10 mouse cellular contexts compared by ENCODE assay signal in the genomic region with DNA sequence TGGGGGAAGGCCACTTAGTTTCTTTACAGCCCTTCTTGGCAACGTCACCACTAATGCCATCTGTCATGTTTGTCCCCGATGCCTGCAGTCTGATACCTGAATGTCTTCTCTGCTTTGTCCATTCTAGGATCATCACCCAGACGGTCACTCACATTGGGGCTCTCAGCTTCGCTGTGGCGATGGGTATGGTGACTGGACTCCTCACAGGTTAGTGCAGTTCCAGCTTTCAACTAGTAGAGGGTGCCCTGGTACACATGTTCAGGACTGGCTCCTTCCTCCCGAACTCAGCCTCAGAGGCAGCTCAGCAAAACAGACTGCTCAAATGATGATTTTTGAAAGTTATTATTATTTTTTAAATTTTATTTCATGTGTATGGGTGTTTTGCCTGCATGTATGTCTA. TPM values are rescaled to one million over a fixed set of nuclear protein-coding genes. Genes with fewer than 3 reads are reported as not detected.
DNase-seq lines count a peak whose midpoint lies in the region; ATAC-seq and TF ChIP-seq lines count a peak whose summit lies in the region.
"Had no signal": no experiment of that assay in that cellular context is flagged by ENCODE, and none has a peak within 500 bp of the region (broad histone marks: within the 10 kb centered on the region; RNA-seq: fewer than 3 reads in every experiment).

No protein-coding gene starts in this region.

- TF ChIP-seq RAD21 in CH12.LX (IDR thresholded peaks at IDR 0.05; ENCODE audit: low read depth, low read length): peak; percentile 79

- no peaks in the 10 kb centered on the region for H3K9me3 ChIP-seq in hindbrain, postnatal 0 days (ENCODE audit: low read length)
- no peaks in the 10 kb centered on the region for H3K9me3 ChIP-seq in hindbrain, embryonic 16.5 days (ENCODE audit: control insufficient read depth, low read length)
- no peaks in the 10 kb centered on the region for H3K9me3 ChIP-seq in CH12.LX (replicated peaks; ENCODE audit: low read length)
- no peaks in the 10 kb centered on the region for H3K9me3 ChIP-seq in hindbrain, embryonic 12.5 days (replicated peaks)
- H3K9me3 ChIP-seq in intestine, embryonic 15.5 days: no peaks in the 10 kb centered on the region

- H3K36me3 ChIP-seq in hindbrain, postnatal 0 days (ENCODE audit: insufficient read depth, low read length): peaks cover 13% of the 10 kb centered on the region
- peaks cover 10% of the 10 kb centered on the region for H3K36me3 ChIP-seq in hindbrain, embryonic 16.5 days (ENCODE audit: control insufficient read depth, insufficient read depth, low read length)
- H3K36me3 ChIP-seq in CH12.LX (replicated peaks in 1 of 2; ENCODE audit: control insufficient read depth in 1 of 2, insufficient read depth in 1 of 2, low read length in 1 of 2): peaks cover 17 to 48% of the 10 kb centered on the region in 2 experiments
- H3K36me3 ChIP-seq in hindbrain, embryonic 12.5 days: peaks cover 23% of the 10 kb centered on the region
- peaks cover 5% of the 10 kb centered on the region; the same call in 1 of the 2 replicates for H3K36me3 ChIP-seq in intestine, embryonic 15.5 days

- ATAC-seq in hindbrain, postnatal 0 days: no peak
- ATAC-seq in hindbrain, embryonic 16.5 days: no peak
- ATAC-seq in hindbrain, embryonic 12.5 days (ENCODE audit: low FRiP score): no peak
- no peak for ATAC-seq in intestine, embryonic 15.5 days

- TF ChIP-seq EP300 in CH12.LX (IDR thresholded peaks at IDR 0.05; ENCODE audit: low read length): no peak

- WGBS in hindbrain, postnatal 0 days: 67% methylated on average over 6 of the region's 6 CpGs
- 72% methylated on average over 6 of the region's 6 CpGs for WGBS in hindbrain, embryonic 16.5 days
- 79% methylated on average over 6 of the region's 6 CpGs for WGBS in hindbrain, embryonic 12.5 days
- WGBS in intestine, embryonic 15.5 days: 74% methylated on average over 6 of the region's 6 CpGs

- H3K27ac ChIP-seq in hindbrain, postnatal 0 days: no peak overlapping the region
- H3K27ac ChIP-seq in hindbrain, embryonic 16.5 days (ENCODE audit: low read depth, low read length): no peak overlapping the region
- H3K27ac ChIP-seq in CH12.LX (ENCODE audit: insufficient read depth, low read depth): no peak overlapping the region
- no peak overlapping the region for H3K27ac ChIP-seq in hindbrain, embryonic 12.5 days
- no peak overlapping the region for H3K27ac ChIP-seq in intestine, embryonic 15.5 days

- no peak overlapping the region for H3K4me3 ChIP-seq in hindbrain, postnatal 0 days (ENCODE audit: low read length)
- no peak overlapping the region for H3K4me3 ChIP-seq in hindbrain, embryonic 16.5 days (ENCODE audit: low read length)
- H3K4me3 ChIP-seq in CH12.LX (replicated peaks in 1 of 3; ENCODE audit: low read depth in 2 of 3, low read length in 2 of 3, poor library complexity in 1 of 3): no peak overlapping the region
- no peak overlapping the region for H3K4me3 ChIP-seq in hindbrain, embryonic 12.5 days
- no peak overlapping the region for H3K4me3 ChIP-seq in intestine, embryonic 15.5 days (replicated peaks)
- H3K4me3 ChIP-seq: myocyte had no signal

- TF ChIP-seq POLR2A in CH12.LX (IDR thresholded peaks at IDR 0.05; ENCODE audit: low read depth, low read length): no peak

- H3K79me2 ChIP-seq in CH12.LX (replicated peaks; ENCODE audit: control insufficient read depth, extremely low read depth, insufficient read depth, poor library complexity, severe bottlenecking): no peaks in the 10 kb centered on the region

- no peak overlapping the region for H3K9ac ChIP-seq in hindbrain, postnatal 0 days (replicated peaks; ENCODE audit: low read length)
- no peak overlapping the region for H3K9ac ChIP-seq in hindbrain, embryonic 16.5 days (ENCODE audit: low read depth, low read length)
- H3K9ac ChIP-seq in CH12.LX (ENCODE audit: insufficient read depth, low read depth): no peak overlapping the region
- no peak overlapping the region for H3K9ac ChIP-seq in hindbrain, embryonic 12.5 days
- H3K9ac ChIP-seq in intestine, embryonic 15.5 days: no peak overlapping the region

- no peaks in the 10 kb centered on the region for H3K4me1 ChIP-seq in hindbrain, postnatal 0 days (ENCODE audit: insufficient read depth, low read length)
- H3K4me1 ChIP-seq in hindbrain, embryonic 16.5 days (ENCODE audit: control insufficient read depth, insufficient read depth, low read depth, low read length): no peaks in the 10 kb centered on the region
- H3K4me1 ChIP-seq in CH12.LX (ENCODE audit: control insufficient read depth in 1 of 2, insufficient read depth in 2 of 2): no peaks in the 10 kb centered on the region
- H3K4me1 ChIP-seq in hindbrain, embryonic 12.5 days: peaks cover 3% of the 10 kb centered on the region; the same call in 1 of the 2 replicates
- H3K4me1 ChIP-seq in intestine, embryonic 15.5 days (replicated peaks): no peaks in the 10 kb centered on the region

- dilution Hi-C loops in CH12.LX (cut with MboI; ENCODE audit: extremely low pct_ligation_motif_present, extremely low pct_unique_long_range_greater_than_20kb, low sequenced_read_pairs): no loop called here

- H3K4me2 ChIP-seq in hindbrain, postnatal 0 days (ENCODE audit: low read depth, low read length): no peak overlapping the region
- no peak overlapping the region for H3K4me2 ChIP-seq in hindbrain, embryonic 16.5 days (ENCODE audit: low read length)
- H3K4me2 ChIP-seq in CH12.LX (ENCODE audit: insufficient read depth, low read depth, poor library complexity, severe bottlenecking): no peak overlapping the region
- no peak overlapping the region for H3K4me2 ChIP-seq in hindbrain, embryonic 12.5 days (replicated peaks)
- H3K4me2 ChIP-seq in intestine, embryonic 15.5 days (replicated peaks): no peak overlapping the region

- in situ Hi-C loops in CH12.LX (cut with MboI; ENCODE audit: low pct_ligation_motif_present, low pct_unique_long_range_greater_than_20kb, low sequenced_read_pairs): no loop called here

- peak; percentile 9 for DNase-seq in hindbrain, postnatal 0 days (ENCODE audit: low spot score)
- peak; percentile 77 for DNase-seq in CH12.LX (ENCODE audit: extremely low read depth)
- peak; percentile 79 to 82 for DNase-seq in cerebellum, postnatal 10 days
- DNase-seq in kidney, postnatal 36 days: peak; percentile 62 to 81
- peak; percentile 69 to 72 for DNase-seq in right cerebral cortex, adult 2 months (ENCODE audit: low spot score in 2 of 2)

- peak; percentile 27; the same call in 1 of the 2 replicates for TF ChIP-seq CTCF in hindbrain, postnatal 0 days (IDR thresholded peaks at IDR 0.05; ENCODE audit: low read depth)
- peak; percentile 84 to 97 for TF ChIP-seq CTCF in CH12.LX (conservative IDR thresholded peaks at IDR 0.05 in 1 of 2, IDR thresholded peaks at IDR 0.05 in 1 of 2; ENCODE audit: low read depth in 2 of 2, low read length in 2 of 2)

- H3K27me3 ChIP-seq in hindbrain, postnatal 0 days (ENCODE audit: insufficient read depth, low read length): no peaks in the 10 kb centered on the region
- no peaks in the 10 kb centered on the region for H3K27me3 ChIP-seq in hindbrain, embryonic 16.5 days (replicated peaks; ENCODE audit: control insufficient read depth, insufficient read depth, low read length)
- H3K27me3 ChIP-seq in CH12.LX (replicated peaks): no peaks in the 10 kb centered on the region
- H3K27me3 ChIP-seq in hindbrain, embryonic 12.5 days: no peaks in the 10 kb centered on the region
- H3K27me3 ChIP-seq in intestine, embryonic 15.5 days (replicated peaks): no peaks in the 10 kb centered on the region

RNA-seq across cellular contexts. Expression of gene Tmem50a, which starts 22.7 kb away (rescaled TPM):
- 149 and 166 TPM in 2 replicates for total RNA-seq in hindbrain, postnatal 0 days (2014; rRNA removed)
- polyA plus RNA-seq in hindbrain, postnatal 0 days (2015; fragmentation: Nextera tagmentation; extraction: Ambion mirVana): 231 and 239 TPM in 2 replicates
- 214 and 227 TPM in 2 replicates for polyA plus RNA-seq in hindbrain, embryonic 16.5 days (2015; fragmentation: Nextera tagmentation; extraction: Ambion mirVana)
- total RNA-seq in CH12.LX (2012; rRNA removed) (84.8 and 95.8 TPM in 2 replicates), CH12.LX (2014; rRNA removed) (131 and 132 TPM in 2 replicates)
- 114 and 133 TPM in 2 replicates for polyA plus RNA-seq in CH12.LX (2012; ENCODE audit: insufficient read length, low read depth)
- 163 and 169 TPM in 2 replicates for polyA plus RNA-seq in hindbrain, embryonic 12.5 days (2016; fragmentation: Nextera tagmentation; extraction: Ambion mirVana)
- polyA plus RNA-seq in intestine, embryonic 15.5 days (2015; fragmentation: Nextera tagmentation; extraction: Ambion mirVana): 146 and 154 TPM in 2 replicates

RNA-seq across cellular contexts. Expression of gene Rhd, which starts 27.8 kb away (rescaled TPM):
- 0.29 and 2.1 TPM in 2 replicates for total RNA-seq in hindbrain, postnatal 0 days (2014; rRNA removed)
- 1.1 TPM in 2 replicates for polyA plus RNA-seq in hindbrain, postnatal 0 days (2015; fragmentation: Nextera tagmentation; extraction: Ambion mirVana)
- polyA plus RNA-seq in hindbrain, embryonic 16.5 days (2015; fragmentation: Nextera tagmentation; extraction: Ambion mirVana): 1.7 and 2.1 TPM in 2 replicates
- total RNA-seq in CH12.LX (2012; rRNA removed) (0.92 and 1.1 TPM in 2 replicates), CH12.LX (2014; rRNA removed) (0.82 and 1.3 TPM in 2 replicates)
- polyA plus RNA-seq in CH12.LX (2012; ENCODE audit: insufficient read length, low read depth): 0.79 and 1.1 TPM in 2 replicates
- 7.9 and 10.1 TPM in 2 replicates for polyA plus RNA-seq in hindbrain, embryonic 12.5 days (2016; fragmentation: Nextera tagmentation; extraction: Ambion mirVana)
- polyA plus RNA-seq in intestine, embryonic 15.5 days (2015; fragmentation: Nextera tagmentation; extraction: Ambion mirVana): 7.9 and 8.4 TPM in 2 replicates
- polyA plus RNA-seq: large intestine, adult 2 months had no signal

RNA-seq across cellular contexts. Expression of gene Rsrp1, which starts 31.3 kb away (rescaled TPM):
- 70.0 and 112 TPM in 2 replicates for total RNA-seq in hindbrain, postnatal 0 days (2014; rRNA removed)
- polyA plus RNA-seq in hindbrain, postnatal 0 days (2015; fragmentation: Nextera tagmentation; extraction: Ambion mirVana): 256 and 295 TPM in 2 replicates
- polyA plus RNA-seq in hindbrain, embryonic 16.5 days (2015; fragmentation: Nextera tagmentation; extraction: Ambion mirVana): 453 and 454 TPM in 2 replicates
- total RNA-seq in CH12.LX (2012; rRNA removed) (61.3 and 71.9 TPM in 2 replicates), CH12.LX (2014; rRNA removed) (51.2 and 62.7 TPM in 2 replicates)
- polyA plus RNA-seq in CH12.LX (2012; ENCODE audit: insufficient read length, low read depth): 69.4 and 86.8 TPM in 2 replicates
- polyA plus RNA-seq in hindbrain, embryonic 12.5 days (2016; fragmentation: Nextera tagmentation; extraction: Ambion mirVana): 536 and 591 TPM in 2 replicates
- polyA plus RNA-seq in intestine, embryonic 15.5 days (2015; fragmentation: Nextera tagmentation; extraction: Ambion mirVana): 450 and 479 TPM in 2 replicates

RNA-seq across cellular contexts. Expression of gene Syf2, which starts 38.6 kb away (rescaled TPM):
- total RNA-seq in hindbrain, postnatal 0 days (2014; rRNA removed): 19.2 and 35.0 TPM in 2 replicates
- 70.7 and 80.4 TPM in 2 replicates for polyA plus RNA-seq in hindbrain, postnatal 0 days (2015; fragmentation: Nextera tagmentation; extraction: Ambion mirVana)
- polyA plus RNA-seq in hindbrain, embryonic 16.5 days (2015; fragmentation: Nextera tagmentation; extraction: Ambion mirVana): 53.8 and 58.2 TPM in 2 replicates
- 59.2 and 63.5 TPM in 2 replicates for total RNA-seq in CH12.LX (2012; rRNA removed)
- total RNA-seq in CH12.LX (2014; rRNA removed): 77.1 and 93.8 TPM in 2 replicates
- 76.1 and 89.0 TPM in 2 replicates for polyA plus RNA-seq in CH12.LX (2012; ENCODE audit: insufficient read length, low read depth)
- 77.2 and 80.7 TPM in 2 replicates for polyA plus RNA-seq in hindbrain, embryonic 12.5 days (2016; fragmentation: Nextera tagmentation; extraction: Ambion mirVana)
- 60.0 and 63.7 TPM in 2 replicates for polyA plus RNA-seq in intestine, embryonic 15.5 days (2015; fragmentation: Nextera tagmentation; extraction: Ambion mirVana)

RNA-seq across cellular contexts. Expression of gene Maco1, which starts 39.0 kb away (rescaled TPM):
- total RNA-seq in hindbrain, postnatal 0 days (2014; rRNA removed): 43.6 and 45.5 TPM in 2 replicates
- 68.9 and 70.3 TPM in 2 replicates for polyA plus RNA-seq in hindbrain, postnatal 0 days (2015; fragmentation: Nextera tagmentation; extraction: Ambion mirVana)
- 75.4 and 76.6 TPM in 2 replicates for polyA plus RNA-seq in hindbrain, embryonic 16.5 days (2015; fragmentation: Nextera tagmentation; extraction: Ambion mirVana)
- 15.8 and 16.6 TPM in 2 replicates for total RNA-seq in CH12.LX (2012; rRNA removed)
- total RNA-seq in CH12.LX (2014; rRNA removed): 17.3 and 19.6 TPM in 2 replicates
- 19.8 and 22.3 TPM in 2 replicates for polyA plus RNA-seq in CH12.LX (2012; ENCODE audit: insufficient read length, low read depth)
- polyA plus RNA-seq in hindbrain, embryonic 12.5 days (2016; fragmentation: Nextera tagmentation; extraction: Ambion mirVana): 89.8 and 97.9 TPM in 2 replicates
- 28.6 and 31.2 TPM in 2 replicates for polyA plus RNA-seq in intestine, embryonic 15.5 days (2015; fragmentation: Nextera tagmentation; extraction: Ambion mirVana)

Comparison
In these comparisons a context has a peak if more than half of its experiments do, and no peak if none do; other contexts are left out.
1. DNase-seq: peak in every context shown above with its lines; median percentile 80 in cerebellum, postnatal 10 days; 77 in CH12.LX; 72 in kidney, postnatal 36 days; 70 in right cerebral cortex, adult 2 months; 9 in hindbrain, postnatal 0 days.